Mouse (Mus musculus) E14TG2a.4 (cell line): ENCODE results near the gene Ncf4.

Experiments used
- CTCF ChIP-seq: conservative IDR thresholded peaks from 2 replicates; pipeline ENCODE4 v1.5.1; 2014; ENCODE audit warnings: low read length
- POU5F1 ChIP-seq: IDR thresholded peaks from 2 replicates; pipeline ENCODE4 v1.6.1; 2014; ENCODE audit warnings: low read length, borderline replicate concordance

GRCm38 (mm10) chr15:78302718-78303117 lies 58.1 kb downstream of the Ncf4 start:
- TF ChIP-seq CTCF (no peak), POU5F1 (no peak)
